Mouse (Mus musculus) forebrain, postnatal 0 days (tissue): Measurements from ENCODE around the gene Odf3l2. TPM values are rescaled to one million over a fixed set of nuclear protein-coding genes. Genes with fewer than 3 reads are reported as not detected.

Experiments
- ATAC-seq: fragments of 200-750 bp; cut with Nextera tagmentation; 2 replicates; pipeline ENCODE4 v1.8.0; 2017; ENCODE audit warnings: mild to moderate bottlenecking, moderate library complexity
- DNase-seq: peaks from one replicate; pipeline ENCODE4 v3.0.0-alpha.2; 2015
- H3K27ac ChIP-seq: fragments of 300-500 bp; sonication (generic); 2 replicates; pipeline ENCODE4 v1.5.1; 2014; ENCODE audit warnings: low read depth, mild to moderate bottlenecking, antibody characterized with exemption, low read length, moderate library complexity, mixed read lengths
- H3K27me3 ChIP-seq: fragments of 300-500 bp; sonication (generic); 2 replicates; pipeline ENCODE4 v1.6.1; 2014; ENCODE audit warnings: mild to moderate bottlenecking, low read length, mixed read lengths; ENCODE audit not compliant: insufficient read depth
- H3K36me3 ChIP-seq: fragments of 300-500 bp; sonication (generic); 2 replicates; pipeline ENCODE4 v1.6.1; 2014; ENCODE audit warnings: mild to moderate bottlenecking, moderate library complexity; ENCODE audit not compliant: insufficient read depth
- H3K4me1 ChIP-seq: fragments of 300-500 bp; sonication (generic); 2 replicates; pipeline ENCODE4 v1.6.1; 2014; ENCODE audit warnings: antibody characterized with exemption; ENCODE audit not compliant: insufficient read depth
- H3K4me2 ChIP-seq: fragments of 300-500 bp; sonication (generic); 2 replicates; pipeline ENCODE4 v1.6.1; 2014; ENCODE audit warnings: low read depth, mild to moderate bottlenecking, moderate library complexity
- H3K4me3 ChIP-seq: fragments of 300-500 bp; sonication (generic); 2 replicates; pipeline ENCODE4 v1.5.1; 2014; ENCODE audit warnings: low read depth, low read length, mixed read lengths
- H3K9ac ChIP-seq: fragments of 300-500 bp; sonication (generic); 2 replicates; pipeline ENCODE4 v1.6.1; 2014; ENCODE audit warnings: mild to moderate bottlenecking
- H3K9me3 ChIP-seq: fragments of 300-500 bp; sonication (generic); 2 replicates; pipeline ENCODE4 v1.6.1; 2016; ENCODE audit warnings: low read length
- CTCF ChIP-seq: sonication (generic); IDR thresholded peaks from 2 replicates; pipeline ENCODE4 v1.5.1; 2016; ENCODE audit warnings: antibody characterized with exemption, control low read depth, low read depth
- WGBS: fragments of 180-500 bp; shearing (Covaris S2); extraction: QIAGEN DNeasy Blood & Tissue Kit; methylation state at CpG from one replicate; pipeline ENCODE4 v1.1.7; 2014; 5-methylcytosine and 5-hydroxymethylcytosine counted together
- polyA plus RNA-seq: library from polyadenylated mRNA; unstranded; fragments of >200 nt; fragmentation: Nextera tagmentation; extraction: Ambion mirVana; gene quantifications from 2 replicates; pipeline ENCODE4 v1.2.1, GENCODE M21; 2015
- total RNA-seq: library from RNA; depleted of rRNA; stranded (reverse); fragments of >200 nt; gene quantifications from 2 replicates; pipeline ENCODE4 v1.2.3, GENCODE M21; 2014

The Odf3l2 gene
- total and polyA plus RNA-seq, 2 experiments from 2014 or later: 0.52 to 0.81 TPM

GRCm38 (mm10) chr10:79626156-79626555 is 19.4 kb downstream of the Odf3l2 start:
- Histone ChIP-seq H3K9me3 (no peaks in the 10 kb centered on the region), H3K27ac (no peak overlapping the region), H3K9ac (no peak overlapping the region), H3K36me3 (peaks cover 16% of the 10 kb centered on the region), H3K27me3 (no peaks in the 10 kb centered on the region), H3K4me1 (no peaks in the 10 kb centered on the region), H3K4me2 (no peak overlapping the region), H3K4me3 (no peak overlapping the region)
- DNase-seq (no peak), ATAC-seq (no peak)
- 90% methylated on average over 10 of the region's 10 CpGs for WGBS
- TF ChIP-seq CTCF: no peak

GRCm38 (mm10) chr10:79625398-79625797 is 20.1 kb downstream of the Odf3l2 start:
- ATAC-seq (no peak), DNase-seq (no peak)
- TF ChIP-seq CTCF: no peak
- no peaks in the 10 kb centered on the region for H3K27me3 ChIP-seq
- H3K4me2 ChIP-seq: no peak overlapping the region
- WGBS: 78% methylated on average over 9 of the region's 9 CpGs
- H3K9me3 ChIP-seq: no peaks in the 10 kb centered on the region
- H3K4me1 ChIP-seq: no peaks in the 10 kb centered on the region
- peaks cover 21% of the 10 kb centered on the region for H3K36me3 ChIP-seq
- H3K27ac ChIP-seq: no peak overlapping the region
- no peak overlapping the region for H3K4me3 ChIP-seq
- no peak overlapping the region for H3K9ac ChIP-seq

- WGBS: 60% methylated on average over 12 of the region's 12 CpGs
- ATAC-seq: no peak
- Histone ChIP-seq H3K27ac (no peak overlapping the region), H3K4me3 (no peak overlapping the region), H3K4me1 (no peaks in the 10 kb centered on the region), H3K27me3 (no peaks in the 10 kb centered on the region), H3K4me2 (no peak overlapping the region), H3K9ac (no peak overlapping the region), H3K9me3 (no peaks in the 10 kb centered on the region), H3K36me3 (peaks cover 28% of the 10 kb centered on the region)
- TF ChIP-seq CTCF: no peak
- DNase-seq: no peak
Measured at GRCm38 (mm10) chr10:79623950-79624349, 21.6 kb downstream of the Odf3l2 start.

- 0 out of 2 replicates have a peak, but pooled peaks cover 12% of the 10 kb centered on the region for H3K36me3 ChIP-seq
- no peak overlapping the region for H3K9ac ChIP-seq
- H3K9me3 ChIP-seq: no peaks in the 10 kb centered on the region
- no peak overlapping the region for H3K4me3 ChIP-seq
- WGBS: 90% methylated on average over 5 of the region's 5 CpGs
- peaks cover 9% of the 10 kb centered on the region for H3K27me3 ChIP-seq
- no peak for ATAC-seq
- no peak overlapping the region for H3K27ac ChIP-seq
- H3K4me1 ChIP-seq: peaks cover 16% of the 10 kb centered on the region
- TF ChIP-seq CTCF: no peak
- DNase-seq: no peak
- no peak overlapping the region for H3K4me2 ChIP-seq
Measured at GRCm38 (mm10) chr10:79616376-79616775, 29.2 kb downstream of the Odf3l2 start.

- H3K36me3 ChIP-seq: 0 out of 2 replicates have a peak, but pooled peaks cover 11% of the 10 kb centered on the region
- H3K27me3 ChIP-seq: peaks cover 9% of the 10 kb centered on the region
- peak; percentile 50 for DNase-seq
- H3K9me3 ChIP-seq: no peaks in the 10 kb centered on the region
- peaks cover 16% of the 10 kb centered on the region for H3K4me1 ChIP-seq
- no peak for TF ChIP-seq CTCF
- ATAC-seq: no peak
- 5% methylated on average over 8 of the region's 8 CpGs for WGBS
- no peak overlapping the region for H3K4me3 ChIP-seq
- H3K27ac ChIP-seq: no peak overlapping the region
- H3K4me2 ChIP-seq: no peak overlapping the region
- H3K9ac ChIP-seq: no peak overlapping the region
Measured at GRCm38 (mm10) chr10:79615860-79616259, 29.7 kb downstream of the Odf3l2 start.

- Histone ChIP-seq H3K4me2 (peak overlapping the region; percentile 94), H3K27ac (peak overlapping the region; percentile 15; the same call in 1 of the 2 replicates), H3K36me3 (no peaks in the 10 kb centered on the region), H3K4me1 (peaks cover 16% of the 10 kb centered on the region), H3K9ac (peak overlapping the region; percentile 58; the same call in 1 of the 2 replicates), H3K27me3 (peaks cover 9% of the 10 kb centered on the region), H3K4me3 (peak overlapping the region; percentile 63), H3K9me3 (no peaks in the 10 kb centered on the region)
- DNase-seq (no peak), ATAC-seq (peak; percentile 62)
- TF ChIP-seq CTCF: no peak
- WGBS: 74% methylated on average over 1 of the region's 1 CpGs
Measured at GRCm38 (mm10) chr10:79614305-79614643, 31.3 kb downstream of the Odf3l2 start.

GRCm38 (mm10) chr10:79613578-79614304 is 31.8 kb downstream of the Odf3l2 start, which contains the start of gene C2cd4c:
Gene C2cd4c, minus strand, starts transcription at chr10:79614025.
- peak within 1 kb of the TSS; percentile 63 for H3K4me3 ChIP-seq
- no peaks in the 10 kb centered on the region for H3K36me3 ChIP-seq
- peak within 1 kb of the TSS; percentile 58 for H3K9ac ChIP-seq
- ATAC-seq (peak; percentile 83), DNase-seq (peak; percentile 83)
- H3K27ac ChIP-seq: peak within 1 kb of the TSS; percentile 15; the same call in 1 of the 2 replicates
- H3K27me3 ChIP-seq: peaks cover 9% of the 10 kb centered on the region
- peak within 1 kb of the TSS; percentile 94 for H3K4me2 ChIP-seq
- TF ChIP-seq CTCF: no peak
- no peaks in the 10 kb centered on the region for H3K9me3 ChIP-seq
- WGBS: 1% methylated on average over 60 of the region's 60 CpGs
- peaks cover 16% of the 10 kb centered on the region for H3K4me1 ChIP-seq
